11 mouse cellular contexts compared by ENCODE assay signal in genomic region chr1:168093044-168093443, GRCm38 (mm10).
DNase-seq lines count a peak whose midpoint lies in the region; ATAC-seq lines count a peak whose summit lies in the region.
"Had no signal": no experiment of that assay in that cellular context is flagged by ENCODE, and none has a peak within 500 bp of the region (broad histone marks: within the 10 kb centered on the region; RNA-seq: fewer than 3 reads in every experiment).

No protein-coding gene starts in this region.

- H3K4me2 ChIP-seq in midbrain, embryonic 13.5 days (replicated peaks), result no peak overlapping the region
- H3K4me2 ChIP-seq: embryonic facial prominence, embryonic 13.5 days; limb, embryonic 12.5 days had no signal

- ATAC-seq in cerebellum, adult (ENCODE audit: insufficient number of reproducible peaks, low FRiP score, low TSS enrichment), result no peak; the same call in 1 of the 2 replicates
- ATAC-seq in midbrain, embryonic 13.5 days, result peak; percentile 48

- H3K4me1 ChIP-seq in midbrain, embryonic 13.5 days (replicated peaks), result peaks cover 15% of the 10 kb centered on the region; the same call in 1 of the 2 replicates
- H3K4me1 ChIP-seq: embryonic facial prominence, embryonic 13.5 days had no signal

- no peak overlapping the region for H3K4me3 ChIP-seq in midbrain, embryonic 13.5 days (replicated peaks)
- H3K4me3 ChIP-seq: embryonic facial prominence, embryonic 13.5 days; limb, embryonic 12.5 days had no signal

- H3K27me3 ChIP-seq in midbrain, embryonic 13.5 days, result peaks cover 57% of the 10 kb centered on the region
- H3K27me3 ChIP-seq: CH12.LX; embryonic facial prominence, embryonic 13.5 days had no signal

- H3K9ac ChIP-seq in midbrain, embryonic 13.5 days (replicated peaks), result no peak overlapping the region
- H3K9ac ChIP-seq: embryonic facial prominence, embryonic 13.5 days; limb, embryonic 12.5 days had no signal

- DNase-seq in cerebellum, postnatal 14 days, result peak; percentile 11 to 33
- DNase-seq in right cerebral cortex, adult 18-20 months, result peak; percentile 20
- no peak for DNase-seq in right cerebral cortex, postnatal 25 days
- DNase-seq in kidney, adult 9 months, result peak; percentile 44
- DNase-seq in spleen, adult 18-20 months, result no peak
- no peak for DNase-seq in ovary, adult 18-20 months (ENCODE audit: low spot score)

- WGBS in midbrain, embryonic 13.5 days, result 81% methylated on average over 2 of the region's 2 CpGs

- no peaks in the 10 kb centered on the region for H3K36me3 ChIP-seq in midbrain, embryonic 13.5 days
- H3K36me3 ChIP-seq: embryonic facial prominence, embryonic 13.5 days; limb, embryonic 12.5 days had no signal

- no peaks in the 10 kb centered on the region for H3K9me3 ChIP-seq in midbrain, embryonic 13.5 days
- H3K9me3 ChIP-seq: embryonic facial prominence, embryonic 13.5 days; limb, embryonic 12.5 days had no signal

- H3K27ac ChIP-seq in midbrain, embryonic 13.5 days, result no peak overlapping the region
- H3K27ac ChIP-seq: embryonic facial prominence, embryonic 13.5 days; limb, embryonic 12.5 days had no signal

Comparison
In these comparisons a context has a peak if more than half of its experiments do, and no peak if none do; other contexts are left out.
1. DNase-seq: peak in cerebellum, postnatal 14 days (2 of 2), right cerebral cortex, adult 18-20 months (single experiment) and kidney, adult 9 months (single experiment); none in right cerebral cortex, postnatal 25 days (single experiment), spleen, adult 18-20 months (0 of 2) and ovary, adult 18-20 months (single experiment).